Mouse (Mus musculus) C2C12 (cell line): ENCODE data around the gene Elmod1. TPM values are rescaled to one million over a fixed set of nuclear protein-coding genes. Genes with fewer than 3 reads are reported as not detected.

Experiments
- H3K27me3 ChIP-seq: one replicate; pipeline ENCODE4 v1.6.1; 2011; ENCODE audit not compliant: control insufficient read depth, insufficient read depth, insufficient read length
- H3K36me3 ChIP-seq: one replicate; pipeline ENCODE4 v1.6.1; 2011; ENCODE audit not compliant: control insufficient read depth, insufficient read depth
- H3K4me3 ChIP-seq: one replicate; pipeline ENCODE4 v1.5.1; 2011; ENCODE audit warnings: mild to moderate bottlenecking, control low read depth; ENCODE audit not compliant: poor library complexity, insufficient read depth, severe bottlenecking
- H3K79me2 ChIP-seq: one replicate; pipeline ENCODE4 v1.6.1; 2011; ENCODE audit not compliant: control insufficient read depth, insufficient read depth
- H3K79me3 ChIP-seq: one replicate; pipeline ENCODE4 v1.6.1; 2011; ENCODE audit warnings: low read depth, control low read depth
- H3ac ChIP-seq: one replicate; pipeline ENCODE3; 2011; ENCODE audit warnings: low read depth; ENCODE audit not compliant: control insufficient read depth, insufficient read length
- CEBPB ChIP-seq: IDR thresholded peaks from one replicate; pipeline ENCODE4 v1.6.1; 2011; ENCODE audit warnings: low read depth, mild to moderate bottlenecking, control low read depth, moderate library complexity
- CTCF ChIP-seq: IDR thresholded peaks from one replicate; pipeline ENCODE4 v1.5.1; 2011; ENCODE audit not compliant: control insufficient read depth, insufficient read depth, insufficient read length
- FOSL1 ChIP-seq: IDR thresholded peaks from one replicate; pipeline ENCODE4 v1.8.0; 2011; ENCODE audit warnings: mild to moderate bottlenecking, low read length; ENCODE audit not compliant: poor library complexity, insufficient read depth, severe bottlenecking
- MAX ChIP-seq: IDR thresholded peaks from one replicate; pipeline ENCODE4 v1.6.1; 2011; ENCODE audit warnings: mild to moderate bottlenecking, control low read depth
- MYOD1 ChIP-seq: IDR thresholded peaks from one replicate; pipeline ENCODE4 v1.6.1; 2011; ENCODE audit warnings: low read depth; ENCODE audit not compliant: control insufficient read depth, insufficient read length
- MYOG ChIP-seq: IDR thresholded peaks from one replicate; pipeline ENCODE4 v1.6.1; 2011; ENCODE audit not compliant: control insufficient read depth, insufficient read length; ENCODE audit errors: extremely low read depth
- USF1 ChIP-seq: IDR thresholded peaks from one replicate; pipeline ENCODE4 v1.6.1; 2011; ENCODE audit warnings: low read depth, mild to moderate bottlenecking, control low read depth, moderate library complexity
- polyA plus RNA-seq: library from polyadenylated mRNA; unstranded; fragments of >200 nt; fragmentation: generic; extraction: Trizol; gene quantifications from one replicate; pipeline ENCODE4 v1.2.1, GENCODE M21; 2012; ENCODE audit warnings: missing spikeins

The Elmod1 gene
- polyA plus RNA-seq, 1 experiment: not detected

DNA sequence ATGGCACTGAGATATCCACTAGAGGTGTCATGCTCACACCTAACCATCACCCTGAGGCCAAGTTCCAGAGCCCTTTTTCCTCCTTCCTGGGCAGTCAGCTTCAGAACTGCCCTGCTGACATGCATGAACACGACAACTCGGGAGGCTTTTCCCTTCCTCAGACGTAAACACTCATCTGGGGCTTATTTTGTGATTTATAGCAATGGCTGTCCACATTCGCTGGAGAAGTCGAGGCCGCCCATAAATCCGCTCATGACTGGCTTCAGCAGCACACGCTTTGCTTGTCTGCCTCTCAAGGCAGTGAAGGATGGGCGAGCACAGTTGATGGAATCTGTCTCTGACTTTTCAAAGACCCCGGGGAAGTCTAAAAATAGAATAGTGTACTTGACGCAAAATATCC lies 18.1 kb downstream of the Elmod1 start:
- H3K79me3 ChIP-seq: no peaks in the 10 kb centered on the region
- H3ac ChIP-seq: no peak overlapping the region
- no peaks in the 10 kb centered on the region for H3K36me3 ChIP-seq
- H3K27me3 ChIP-seq: no peaks in the 10 kb centered on the region
- no peak overlapping the region for H3K4me3 ChIP-seq
- TF ChIP-seq MYOG (no peak), CEBPB (no peak), MYOD1 (no peak), MAX (no peak), CTCF (no peak), USF1 (no peak), FOSL1 (no peak)
- H3K79me2 ChIP-seq: no peaks in the 10 kb centered on the region

DNA sequence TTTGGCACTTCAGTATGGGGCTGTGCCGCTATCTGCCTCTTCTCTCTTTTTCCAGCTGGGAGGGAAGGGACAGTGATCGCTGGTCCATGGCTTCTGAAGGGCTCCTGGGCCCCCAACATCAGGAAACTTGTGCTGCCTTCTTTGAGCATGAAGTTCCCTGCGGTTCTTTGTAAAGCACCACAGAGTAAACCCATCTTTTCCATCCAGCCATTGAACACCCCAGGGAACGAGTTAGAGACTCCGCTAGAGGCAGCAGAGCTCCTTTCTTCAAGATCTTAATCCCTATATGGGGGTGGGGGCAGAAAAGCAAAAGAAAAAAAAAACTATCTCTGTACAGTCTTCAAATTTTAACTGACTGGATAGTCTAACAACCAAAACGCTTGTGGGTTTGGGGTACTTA lies 20.2 kb downstream of the Elmod1 start:
- H3K79me3 ChIP-seq: no peaks in the 10 kb centered on the region
- no peaks in the 10 kb centered on the region for H3K79me2 ChIP-seq
- no peak overlapping the region for H3K4me3 ChIP-seq
- H3ac ChIP-seq: no peak overlapping the region
- H3K36me3 ChIP-seq: no peaks in the 10 kb centered on the region
- no peaks in the 10 kb centered on the region for H3K27me3 ChIP-seq
- TF ChIP-seq FOSL1 (no peak), MYOG (no peak)

- no peak overlapping the region for H3ac ChIP-seq
- no peak for TF ChIP-seq USF1
- no peak for TF ChIP-seq CEBPB
- no peak for TF ChIP-seq FOSL1
- TF ChIP-seq MAX: no peak
- no peak for TF ChIP-seq MYOG
- TF ChIP-seq MYOD1: no peak
Observed at GRCm38 (mm10) chr9:53947463-53947862, 27.6 kb downstream of the Elmod1 start.

DNA sequence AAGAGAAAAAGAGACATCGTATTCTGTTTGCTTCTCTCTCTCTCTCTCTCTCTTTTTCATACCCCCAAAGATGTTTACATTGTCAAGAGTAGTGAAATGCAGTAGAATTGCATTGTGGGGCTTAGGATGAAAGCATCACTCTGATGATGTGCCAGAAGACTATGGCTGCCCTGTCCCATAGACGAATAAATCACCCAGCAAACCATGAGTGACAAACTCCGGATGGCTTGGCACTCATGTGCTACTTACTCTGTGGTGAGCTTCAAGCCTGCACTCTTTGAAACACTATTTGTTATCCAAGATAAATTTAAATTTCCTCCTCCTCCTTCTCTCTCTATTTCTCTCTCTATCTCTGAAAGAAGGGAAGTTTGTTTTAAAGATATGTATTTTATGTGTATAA lies 36.5 kb downstream of the Elmod1 start:
- no peaks in the 10 kb centered on the region for H3K27me3 ChIP-seq
- TF ChIP-seq FOSL1: no peak
- no peak for TF ChIP-seq MAX
- TF ChIP-seq USF1: no peak
- TF ChIP-seq CEBPB: no peak
- no peak for TF ChIP-seq MYOG
- no peak for TF ChIP-seq CTCF
- no peak for TF ChIP-seq MYOD1
- H3K36me3 ChIP-seq: no peaks in the 10 kb centered on the region
- H3K79me2 ChIP-seq: no peaks in the 10 kb centered on the region
- H3K4me3 ChIP-seq: no peak overlapping the region
- H3K79me3 ChIP-seq: no peaks in the 10 kb centered on the region
- no peak overlapping the region for H3ac ChIP-seq

More at GRCm38 (mm10) chr9:53947463-53947862, 27.6 kb downstream of the Elmod1 start:
- Histone ChIP-seq H3K79me2 (no peaks in the 10 kb centered on the region), H3K4me3 (no peak overlapping the region), H3K79me3 (no peaks in the 10 kb centered on the region), H3K36me3 (no peaks in the 10 kb centered on the region), H3K27me3 (no peaks in the 10 kb centered on the region)

DNA sequence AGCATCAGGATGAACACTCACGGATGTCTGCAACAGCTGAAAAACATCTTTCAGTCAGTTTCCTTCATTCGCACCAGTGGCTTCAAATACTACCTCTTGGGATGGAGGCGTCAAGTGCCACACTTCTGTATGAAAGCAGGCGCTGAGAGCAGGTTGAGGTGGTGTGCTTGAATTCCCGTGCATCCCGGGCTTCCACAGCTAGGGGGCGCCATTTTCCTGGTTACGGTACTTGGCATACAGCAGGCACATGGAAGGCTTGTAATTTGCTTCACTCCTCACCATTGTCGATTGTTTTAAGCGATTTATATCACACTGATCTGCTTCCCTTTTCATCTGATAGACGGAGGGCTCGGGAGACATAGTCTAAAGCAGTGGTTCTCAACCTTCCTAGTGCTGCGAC lies 40.9 kb downstream of the Elmod1 start:
- H3K4me3 ChIP-seq: no peak overlapping the region
- no peaks in the 10 kb centered on the region for H3K36me3 ChIP-seq
- no peak overlapping the region for H3ac ChIP-seq
- TF ChIP-seq USF1: no peak
- TF ChIP-seq MYOG: no peak
- TF ChIP-seq MAX: no peak
- TF ChIP-seq CEBPB: no peak
- H3K27me3 ChIP-seq: no peaks in the 10 kb centered on the region
- H3K79me3 ChIP-seq: no peaks in the 10 kb centered on the region
- no peaks in the 10 kb centered on the region for H3K79me2 ChIP-seq

DNA sequence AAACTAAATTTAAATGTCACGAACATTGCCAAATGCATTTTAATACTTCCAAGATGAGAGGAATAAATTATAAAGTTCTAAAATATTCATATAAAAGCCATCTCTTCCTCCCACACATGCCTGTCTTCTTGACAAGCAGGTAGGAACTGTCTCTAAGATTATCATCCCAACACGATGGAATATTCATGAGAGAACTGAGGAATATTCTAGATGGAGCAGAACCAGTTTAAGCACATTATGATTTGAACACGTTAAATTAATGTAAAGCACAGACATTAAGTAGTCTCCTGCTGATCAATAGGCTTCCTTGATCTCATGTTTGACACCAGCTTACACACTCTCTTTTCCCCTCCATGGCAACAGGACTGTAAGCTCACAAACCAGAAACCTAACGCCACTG lies 41.7 kb downstream of the Elmod1 start:
- Histone ChIP-seq H3K27me3 (no peaks in the 10 kb centered on the region), H3ac (no peak overlapping the region)
- TF ChIP-seq USF1 (no peak), CTCF (no peak), MYOG (no peak), CEBPB (no peak), MAX (no peak), MYOD1 (no peak), FOSL1 (no peak)

DNA sequence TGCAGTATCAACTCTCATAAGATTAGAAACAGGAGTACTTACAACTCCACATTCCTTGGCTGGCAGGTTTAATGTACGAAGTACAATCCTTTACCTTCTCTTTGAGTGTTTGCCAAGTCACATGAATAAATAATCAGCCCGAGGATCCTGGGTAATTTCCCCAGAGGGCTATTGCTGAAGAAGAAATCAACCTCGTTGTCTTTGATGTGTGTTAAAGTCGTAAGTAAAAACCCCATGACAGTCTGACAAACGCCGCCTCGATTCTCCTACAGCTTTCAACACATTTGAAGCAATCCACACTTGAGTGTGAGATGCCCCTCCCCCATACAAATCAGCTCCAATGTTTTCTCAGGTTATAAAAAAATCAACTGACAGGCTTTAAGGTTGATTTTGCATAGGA lies 44.2 kb downstream of the Elmod1 start:
- Histone ChIP-seq H3K27me3 (no peaks in the 10 kb centered on the region), H3K36me3 (no peaks in the 10 kb centered on the region), H3K4me3 (no peak overlapping the region), H3K79me2 (no peaks in the 10 kb centered on the region), H3K79me3 (no peaks in the 10 kb centered on the region), H3ac (no peak overlapping the region)
- no peak for TF ChIP-seq FOSL1
- TF ChIP-seq USF1: no peak
- TF ChIP-seq CTCF: no peak
- no peak for TF ChIP-seq MYOD1
- TF ChIP-seq MAX: no peak
- TF ChIP-seq MYOG: no peak
- TF ChIP-seq CEBPB: no peak

More for the DNA sequence above, 41.7 kb downstream of the Elmod1 start:
- no peaks in the 10 kb centered on the region for H3K36me3 ChIP-seq
- H3K79me2 ChIP-seq: no peaks in the 10 kb centered on the region
- no peaks in the 10 kb centered on the region for H3K79me3 ChIP-seq
- H3K4me3 ChIP-seq: no peak overlapping the region
